Mouse (Mus musculus): ENCODE results near the gene Sipa1. TPM values are rescaled to one million over a fixed set of nuclear protein-coding genes. Genes with fewer than 3 reads are reported as not detected.

The Sipa1 gene
- total RNA-seq (2015; ENCODE audit: low replicate concordance) (20.5 and 36.9 TPM in 2 replicates), total RNA-seq (2017; ENCODE audit: low replicate concordance) (27.4 and 90.3 TPM in 2 replicates)

DNA sequence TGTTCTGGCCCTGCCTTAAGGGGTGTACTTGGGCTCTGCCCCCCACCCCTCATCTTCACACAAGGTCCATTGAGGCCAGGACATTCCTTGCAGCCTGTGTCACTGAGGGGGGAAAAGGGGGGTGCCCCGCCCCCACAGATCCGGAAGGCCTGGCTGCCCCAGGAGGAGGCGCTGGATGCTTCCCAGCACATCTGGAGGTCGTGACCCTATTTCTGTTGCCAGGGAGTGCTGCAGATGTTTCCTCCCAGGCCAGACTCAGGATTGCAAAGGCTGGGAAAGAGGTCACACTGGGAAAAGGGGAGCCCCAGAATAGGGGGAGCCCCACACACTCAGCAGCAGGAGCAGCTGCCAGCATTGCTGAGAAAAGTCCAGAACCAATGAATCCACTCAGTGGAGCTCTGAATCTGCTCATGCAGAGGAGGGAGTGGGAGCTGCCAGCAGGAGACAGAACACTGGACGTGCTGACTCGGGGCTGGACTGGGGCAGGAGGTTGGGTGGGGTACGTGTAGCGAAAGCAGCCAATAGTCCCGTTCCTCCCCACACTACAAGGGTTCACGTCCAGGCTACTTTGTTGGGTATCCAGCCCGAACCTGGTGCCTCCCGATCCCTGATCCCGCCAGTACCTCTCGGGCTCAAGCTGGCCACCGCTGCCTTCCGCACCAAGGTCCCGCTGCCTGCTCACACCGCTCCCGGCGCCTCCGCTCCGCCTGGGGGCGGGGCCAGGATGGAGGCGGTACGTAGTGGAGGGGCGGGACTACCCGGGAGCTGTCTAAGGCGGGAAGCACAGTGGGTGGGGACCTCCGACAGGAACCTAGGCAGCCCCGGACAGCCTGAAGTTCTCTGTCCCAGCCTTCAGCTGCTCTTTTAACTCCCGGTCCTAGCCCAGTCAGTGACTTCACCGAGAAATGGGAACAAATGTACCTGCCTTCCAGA, at the start of gene Sipa1:
Sipa1 (minus strand) TSS at position 727 of the 933 bp plus-strand sequence.
- peak; percentile 70 for ATAC-seq (replicated peaks; ENCODE audit: low FRiP score, poor library complexity, severe bottlenecking)

DNA sequence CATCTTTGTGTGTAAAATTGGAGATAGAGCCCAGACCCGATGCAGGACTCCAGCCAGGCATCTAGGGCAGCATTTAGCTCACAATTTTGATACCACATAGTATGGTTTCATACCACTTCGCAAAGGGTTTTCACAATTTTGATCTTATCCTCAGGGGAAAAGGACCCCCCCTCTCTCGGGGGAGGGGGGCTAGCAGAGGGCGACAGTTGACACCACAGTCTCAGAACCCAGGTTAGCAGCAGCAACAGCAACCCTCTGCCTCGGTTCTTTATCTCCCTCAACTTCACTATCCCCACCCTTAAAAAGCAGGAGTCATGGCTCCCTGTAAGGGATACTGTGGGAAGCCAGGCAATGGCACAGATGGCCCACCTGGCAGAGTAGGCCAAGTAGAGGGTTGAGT, 49.7 kb upstream of the Sipa1 start:
- no peak for ATAC-seq (replicated peaks; ENCODE audit: low FRiP score, poor library complexity, severe bottlenecking)

DNA sequence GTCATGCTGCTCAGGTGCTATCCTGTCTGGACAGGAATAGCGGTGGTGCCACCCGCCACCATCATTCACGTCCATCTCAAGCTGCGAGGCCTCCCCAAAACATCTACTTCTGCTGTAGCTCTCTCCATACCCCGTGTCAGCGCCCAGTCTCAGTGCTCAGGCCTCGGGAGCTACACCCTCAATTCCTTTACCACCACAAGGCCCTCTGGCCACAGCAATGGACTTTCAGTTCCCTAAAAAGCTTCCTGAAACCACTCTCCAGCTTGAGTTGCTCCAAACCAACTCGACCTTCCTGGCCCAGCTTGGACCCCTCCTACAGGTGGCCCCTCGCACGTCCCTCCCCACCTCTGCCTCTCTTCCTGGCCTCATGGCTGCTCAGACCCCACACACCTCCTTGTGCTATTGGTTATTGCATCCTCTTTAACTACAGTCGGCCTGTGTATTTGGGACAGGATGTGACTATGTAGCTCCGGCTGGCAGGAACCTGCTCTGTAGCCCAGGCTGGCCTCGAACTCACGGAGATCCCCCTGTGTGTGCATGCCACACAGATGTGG, 48.5 kb upstream of the Sipa1 start:
- ATAC-seq (replicated peaks; ENCODE audit: low FRiP score, poor library complexity, severe bottlenecking), result no peak

DNA sequence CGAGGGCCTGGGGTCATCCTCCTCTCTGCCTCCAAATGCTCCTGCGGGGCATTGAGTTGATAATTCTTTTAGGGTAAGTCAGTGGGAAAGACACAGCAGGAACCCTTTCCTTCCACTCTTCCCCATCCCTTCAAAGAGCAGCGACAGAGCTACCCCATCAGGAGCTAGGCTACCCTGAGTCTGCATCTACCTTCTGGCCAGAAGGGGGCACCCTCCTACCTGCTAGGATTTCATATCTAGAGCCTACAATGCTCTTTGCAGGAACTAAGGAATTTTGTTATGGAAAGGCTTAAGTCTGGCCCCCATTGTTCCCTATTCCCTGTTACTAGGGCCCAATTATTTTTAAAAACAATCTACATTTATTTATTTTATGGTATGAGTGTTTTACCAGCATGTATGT, 47.7 kb upstream of the Sipa1 start:
- ATAC-seq (replicated peaks; ENCODE audit: low FRiP score, poor library complexity, severe bottlenecking), result peak; percentile 45; the same call in 1 of the 2 replicates

DNA sequence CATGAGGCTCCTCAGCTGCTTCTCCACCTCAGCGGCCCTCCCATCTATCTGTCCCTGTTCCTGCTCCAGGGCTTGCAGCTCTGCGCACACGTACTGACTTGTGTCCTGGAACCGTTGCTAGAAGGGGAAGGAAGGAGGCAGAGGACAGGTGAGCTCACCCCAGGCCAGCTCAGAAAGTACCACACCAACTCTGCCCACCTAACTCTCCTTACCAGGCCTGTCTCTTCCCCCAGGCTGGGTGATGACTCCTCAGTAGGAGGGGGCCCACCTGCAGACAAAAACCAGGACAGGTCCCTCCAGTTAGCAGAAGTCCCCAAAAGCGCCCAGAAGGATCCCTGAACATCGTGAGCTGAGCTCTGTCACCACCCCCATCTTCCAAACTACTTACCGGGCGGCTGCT, 47.1 kb upstream of the Sipa1 start:
- no peak for ATAC-seq (replicated peaks; ENCODE audit: low FRiP score, poor library complexity, severe bottlenecking)

DNA sequence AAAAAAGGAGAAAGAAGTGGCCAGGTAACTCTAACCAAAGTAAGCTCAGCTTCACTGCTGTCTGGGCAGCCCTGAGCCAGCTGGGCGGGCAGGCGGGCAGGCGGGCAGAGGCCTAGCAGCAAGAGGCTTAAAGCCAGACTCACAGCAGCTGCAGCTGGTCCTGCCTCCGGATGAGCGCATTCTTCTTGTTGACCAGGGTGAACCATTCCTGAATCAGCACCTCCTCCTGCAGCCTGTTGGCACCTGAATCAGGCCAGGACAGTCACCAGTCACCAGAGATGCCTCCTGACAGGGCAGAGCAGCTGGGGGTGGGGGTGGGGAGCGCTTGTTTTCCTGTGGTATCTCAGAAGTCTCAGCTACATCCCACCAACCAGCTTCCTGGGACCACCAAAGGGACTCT, 46.6 kb upstream of the Sipa1 start:
- no peak for ATAC-seq (replicated peaks; ENCODE audit: low FRiP score, poor library complexity, severe bottlenecking)

DNA sequence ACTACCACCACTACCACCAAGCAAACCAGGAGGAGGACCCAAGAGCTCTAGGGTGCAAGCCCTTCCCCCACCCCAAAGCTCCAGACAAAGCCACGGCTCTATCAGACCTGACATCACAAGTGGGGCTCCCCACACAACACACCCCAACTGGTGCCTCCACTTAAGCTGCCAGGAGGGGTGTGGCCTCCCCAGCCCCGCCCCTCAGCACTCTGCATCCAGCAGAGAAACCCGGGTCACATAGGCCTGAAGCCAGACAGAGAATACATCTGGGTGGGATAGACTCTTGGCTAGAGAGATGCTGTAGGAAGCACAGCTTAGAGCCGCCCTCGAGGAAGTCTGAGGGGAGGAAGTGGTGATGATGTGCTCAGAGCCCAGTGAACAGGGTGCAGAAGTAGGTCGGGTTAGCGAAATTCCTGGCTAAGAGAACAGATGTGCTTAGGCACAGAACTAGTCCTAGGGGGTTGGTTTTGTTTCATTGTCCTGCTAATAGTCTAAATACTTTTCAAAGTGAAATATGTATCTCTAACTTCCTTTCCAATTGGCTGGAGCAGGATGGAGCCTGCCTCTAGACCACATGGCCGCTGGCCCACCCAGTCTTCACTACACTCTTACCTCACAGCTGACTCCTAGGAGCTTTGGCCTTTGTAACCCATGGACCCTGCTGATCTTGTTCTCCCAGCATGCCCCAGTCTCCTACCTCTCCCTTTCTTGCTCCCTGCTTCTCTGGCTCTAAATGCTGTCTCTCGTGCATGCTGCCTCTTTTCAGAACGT, 41.5 kb upstream of the Sipa1 start:
- peak; percentile 80 for ATAC-seq (replicated peaks; ENCODE audit: low FRiP score, poor library complexity, severe bottlenecking)

DNA sequence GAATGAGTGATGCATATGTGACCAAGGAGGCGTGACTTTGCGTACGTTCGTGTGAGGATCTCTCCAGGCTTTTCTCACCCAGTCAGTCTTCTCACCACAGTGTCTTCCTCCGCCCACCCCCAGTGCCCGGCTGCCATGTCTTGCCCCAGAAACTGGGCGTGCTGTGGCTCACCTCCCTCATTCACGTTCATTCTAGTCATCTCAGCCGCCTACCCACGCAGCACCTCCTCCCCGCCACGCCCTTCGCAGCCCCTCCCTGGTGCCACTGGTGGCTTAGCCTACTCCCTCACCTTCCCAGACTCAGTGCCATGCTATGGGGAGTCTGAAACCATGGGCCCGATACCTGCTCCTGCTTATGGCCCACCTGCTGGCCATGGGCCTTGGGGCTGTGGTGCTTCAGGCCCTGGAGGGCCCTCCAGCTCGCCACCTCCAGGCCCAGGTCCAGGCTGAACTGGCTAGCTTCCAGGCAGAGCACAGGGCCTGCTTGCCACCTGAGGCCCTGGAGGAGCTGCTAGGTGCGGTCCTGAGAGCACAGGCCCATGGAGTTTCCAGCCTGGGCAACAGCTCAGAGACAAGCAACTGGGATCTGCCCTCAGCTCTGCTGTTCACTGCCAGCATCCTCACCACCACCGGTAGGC, 40.8 kb upstream of the Sipa1 start, which contains the start of gene Kcnk7:
Kcnk7 (plus strand) TSS at position 205 of the 638 bp plus-strand sequence.
- ATAC-seq (replicated peaks; ENCODE audit: low FRiP score, poor library complexity, severe bottlenecking), result peak; percentile 86

DNA sequence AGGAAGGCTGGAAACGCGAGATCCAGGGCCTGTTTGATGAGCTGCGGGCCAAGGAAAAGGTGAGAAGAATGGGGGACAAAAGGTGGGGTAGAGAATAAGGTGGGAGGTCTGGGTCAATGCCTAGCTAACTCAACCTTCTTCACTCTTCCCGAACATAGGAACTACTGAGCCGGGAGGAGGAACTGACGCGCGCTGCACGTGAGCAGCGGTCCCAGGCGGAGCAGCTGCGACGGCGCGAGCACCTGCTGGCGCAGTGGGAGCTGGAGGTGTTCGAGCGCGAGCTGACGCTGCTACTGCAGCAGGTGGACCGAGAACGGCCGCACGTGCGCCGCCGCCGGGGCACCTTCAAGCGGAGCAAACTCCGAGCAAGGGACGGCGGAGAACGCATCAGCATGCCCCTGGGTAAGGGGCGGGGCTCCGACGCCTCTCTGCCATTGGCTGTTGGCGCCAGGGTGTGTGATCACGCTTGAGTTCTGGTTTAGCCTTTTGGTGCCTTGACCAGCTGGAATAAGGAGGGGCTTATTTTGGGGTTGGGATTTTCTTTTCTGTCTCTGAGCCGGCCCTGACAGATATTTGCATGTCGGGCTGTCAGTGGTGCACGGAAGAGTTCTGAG, 32.4 kb upstream of the Sipa1 start:
- no peak for ATAC-seq (replicated peaks; ENCODE audit: low FRiP score, poor library complexity, severe bottlenecking)

DNA sequence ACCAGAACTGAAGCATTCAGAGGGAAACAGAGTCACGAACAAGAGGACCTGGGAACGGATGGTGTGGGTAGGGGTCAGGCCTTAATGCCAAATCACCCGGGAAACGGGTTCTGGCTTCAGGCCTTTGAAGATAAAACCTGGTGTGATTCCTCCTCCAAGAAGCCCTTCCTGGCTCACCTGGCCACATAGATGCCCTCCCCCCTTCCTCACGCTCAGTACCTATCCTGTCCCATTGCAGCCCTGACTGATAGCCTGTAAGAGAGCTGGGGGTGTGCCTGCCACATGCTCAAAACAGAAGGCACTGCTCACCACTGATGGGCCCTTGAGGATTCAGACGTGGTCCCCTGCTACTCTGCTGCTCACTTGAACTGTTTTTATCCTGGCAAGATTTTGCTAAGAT, 30.3 kb upstream of the Sipa1 start:
- ATAC-seq (replicated peaks; ENCODE audit: low FRiP score, poor library complexity, severe bottlenecking), result no peak

DNA sequence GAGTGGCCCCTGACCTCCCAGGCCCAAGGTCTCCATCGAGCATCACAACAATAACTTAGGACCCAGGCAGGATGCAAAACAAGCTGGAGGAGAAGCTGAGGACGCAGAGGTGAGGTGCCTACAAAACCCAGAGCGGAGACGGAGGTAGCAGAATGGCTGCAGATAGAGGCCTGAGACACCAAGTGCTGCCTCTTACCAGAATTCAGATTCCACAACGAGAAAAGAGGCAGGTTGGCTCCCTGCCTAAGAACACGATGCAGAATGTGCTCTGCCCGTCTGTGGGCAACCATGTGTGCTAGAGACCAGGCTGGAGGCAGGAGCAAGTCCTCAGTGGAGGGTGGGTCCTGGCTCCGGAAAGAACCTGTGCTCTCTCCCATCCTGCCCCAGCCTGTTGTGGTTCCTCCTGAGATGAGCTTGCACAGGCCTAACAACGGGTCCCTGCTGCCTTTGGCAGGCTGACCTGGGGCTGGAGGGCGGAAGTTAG, 29.4 kb upstream of the Sipa1 start:
- no peak for ATAC-seq (replicated peaks; ENCODE audit: low FRiP score, poor library complexity, severe bottlenecking)

DNA sequence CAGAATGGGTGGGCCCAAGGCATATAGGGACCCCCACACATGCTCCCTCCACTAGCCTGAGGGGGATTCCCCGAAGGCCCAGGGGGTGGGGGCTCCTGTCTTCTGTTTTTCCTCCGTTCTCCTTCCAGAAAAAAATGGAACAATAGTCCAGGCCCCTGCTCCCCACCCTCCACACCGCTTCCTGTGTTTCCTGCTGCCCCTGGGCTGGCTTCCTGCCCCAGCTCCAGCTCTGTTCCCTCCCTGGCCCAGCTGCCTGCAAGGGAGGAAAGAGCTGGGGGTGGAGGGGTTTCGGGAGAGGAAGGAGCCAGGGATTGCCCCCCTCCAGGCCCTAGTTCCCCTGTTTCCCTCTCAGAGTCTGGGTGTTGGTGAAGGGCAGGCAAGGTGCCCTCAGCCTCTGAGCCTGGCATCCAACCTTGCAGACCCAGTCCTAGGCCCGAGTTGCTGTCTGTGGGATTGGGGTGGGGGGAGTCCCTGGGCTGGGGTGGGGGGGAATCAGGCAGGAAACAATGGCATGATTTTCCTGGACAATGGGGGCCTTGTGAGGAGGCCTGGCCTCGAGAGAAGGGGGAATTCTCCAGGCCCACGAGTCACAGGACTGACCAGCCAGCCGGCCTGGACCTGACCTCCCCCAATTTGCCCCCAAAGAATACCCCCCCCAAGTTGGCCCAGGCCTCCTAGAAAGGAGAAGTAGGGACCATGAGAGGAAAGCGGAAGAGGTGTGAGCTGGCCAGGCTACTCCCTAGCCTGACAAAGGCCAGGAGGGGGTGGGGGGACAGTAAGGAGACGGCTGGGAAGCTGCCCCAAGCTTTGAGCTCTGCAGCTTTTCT, 28.8 kb upstream of the Sipa1 start:
- ATAC-seq (replicated peaks; ENCODE audit: low FRiP score, poor library complexity, severe bottlenecking), result no peak

DNA sequence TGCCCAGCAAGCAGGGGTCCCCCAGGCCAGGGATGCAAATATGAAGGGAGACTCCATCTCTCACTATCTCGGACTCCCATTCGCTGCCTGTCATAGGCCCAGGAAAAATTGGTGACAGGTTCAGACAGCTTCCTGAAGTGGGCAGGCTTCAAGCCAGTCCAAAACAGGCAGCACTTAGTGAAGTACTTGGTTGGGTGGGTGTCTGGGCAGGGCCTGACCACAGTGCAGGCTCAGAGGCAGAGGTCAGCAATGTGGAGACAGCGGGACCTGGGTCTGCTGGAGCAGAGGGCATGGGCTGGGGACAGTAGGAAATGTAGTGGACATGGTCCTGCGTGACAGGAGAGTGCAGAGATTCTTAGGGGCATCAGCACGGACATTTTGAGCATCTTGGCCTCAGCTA, 28.1 kb upstream of the Sipa1 start:
- ATAC-seq (replicated peaks; ENCODE audit: low FRiP score, poor library complexity, severe bottlenecking), result no peak

DNA sequence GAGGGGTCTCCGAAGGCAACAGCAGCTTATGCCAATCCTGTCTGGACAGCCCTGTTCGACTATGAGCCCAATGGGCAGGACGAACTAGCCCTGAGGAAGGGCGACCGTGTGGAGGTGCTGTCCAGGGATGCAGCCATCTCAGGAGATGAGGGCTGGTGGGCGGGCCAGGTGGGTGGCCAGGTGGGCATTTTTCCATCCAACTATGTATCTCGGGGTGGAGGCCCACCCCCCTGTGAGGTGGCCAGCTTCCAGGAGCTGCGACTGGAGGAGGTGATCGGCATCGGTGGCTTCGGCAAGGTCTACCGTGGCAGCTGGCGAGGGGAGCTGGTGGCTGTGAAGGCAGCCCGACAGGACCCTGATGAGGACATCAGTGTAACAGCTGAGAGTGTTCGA, 26.8 kb upstream of the Sipa1 start:
- ATAC-seq (replicated peaks; ENCODE audit: low FRiP score, poor library complexity, severe bottlenecking), result no peak

DNA sequence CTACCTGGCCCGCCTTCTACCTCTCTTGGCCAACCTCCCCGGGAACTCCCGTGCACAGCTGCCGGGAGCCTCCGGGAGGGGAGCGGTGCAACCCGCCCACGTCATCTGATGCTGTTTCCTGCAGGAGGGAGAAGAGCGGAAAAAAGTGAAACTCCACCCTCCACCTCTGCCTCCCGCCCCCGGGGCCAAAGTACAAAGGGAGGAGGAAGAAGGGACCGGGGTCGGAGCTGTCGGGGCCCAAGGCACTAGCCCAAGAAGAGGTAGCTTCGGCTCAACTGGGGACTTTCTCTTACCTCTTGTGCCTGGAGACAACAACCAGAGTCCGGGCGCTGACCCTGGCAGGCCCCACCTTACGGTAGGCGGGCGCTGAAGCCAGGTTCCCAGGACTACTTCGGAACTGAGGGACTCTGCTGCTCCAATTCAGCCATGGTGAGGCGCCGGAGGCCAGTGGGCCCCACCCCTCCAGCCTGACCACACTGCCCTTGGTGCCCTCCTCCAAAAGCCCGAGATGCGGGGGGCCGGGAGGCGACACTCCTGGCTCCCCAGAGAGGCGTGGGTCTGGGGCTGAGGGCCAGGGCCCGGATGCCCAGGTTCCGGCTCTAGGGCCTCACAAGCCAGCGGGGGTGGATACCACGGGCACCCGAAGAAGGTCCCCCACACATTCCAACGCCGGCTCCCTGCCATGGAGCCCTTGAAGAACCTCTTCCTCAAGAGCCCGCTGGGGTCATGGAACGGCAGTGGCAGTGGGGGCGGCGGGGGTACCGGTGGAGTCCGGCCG, 26.2 kb upstream of the Sipa1 start:
- peak; percentile 65 for ATAC-seq (replicated peaks; ENCODE audit: low FRiP score, poor library complexity, severe bottlenecking)

DNA sequence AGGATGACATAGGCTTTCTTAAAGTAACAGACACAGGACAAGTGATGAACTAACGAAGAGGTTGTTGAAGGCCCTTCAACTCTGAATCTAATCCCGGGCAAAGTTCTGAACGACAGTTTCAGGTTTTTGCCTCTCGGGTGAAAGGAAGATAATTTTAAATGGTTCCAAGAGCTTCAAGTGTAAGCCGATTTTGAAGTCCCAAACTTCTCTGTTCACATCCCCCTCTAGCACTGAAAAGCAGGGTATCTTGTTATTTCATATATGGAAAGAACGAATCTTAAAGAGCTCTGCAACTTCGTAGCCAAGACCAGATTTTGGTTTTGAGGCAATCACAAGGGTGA, 25.6 kb upstream of the Sipa1 start:
- ATAC-seq (replicated peaks; ENCODE audit: low FRiP score, poor library complexity, severe bottlenecking), result no peak

DNA sequence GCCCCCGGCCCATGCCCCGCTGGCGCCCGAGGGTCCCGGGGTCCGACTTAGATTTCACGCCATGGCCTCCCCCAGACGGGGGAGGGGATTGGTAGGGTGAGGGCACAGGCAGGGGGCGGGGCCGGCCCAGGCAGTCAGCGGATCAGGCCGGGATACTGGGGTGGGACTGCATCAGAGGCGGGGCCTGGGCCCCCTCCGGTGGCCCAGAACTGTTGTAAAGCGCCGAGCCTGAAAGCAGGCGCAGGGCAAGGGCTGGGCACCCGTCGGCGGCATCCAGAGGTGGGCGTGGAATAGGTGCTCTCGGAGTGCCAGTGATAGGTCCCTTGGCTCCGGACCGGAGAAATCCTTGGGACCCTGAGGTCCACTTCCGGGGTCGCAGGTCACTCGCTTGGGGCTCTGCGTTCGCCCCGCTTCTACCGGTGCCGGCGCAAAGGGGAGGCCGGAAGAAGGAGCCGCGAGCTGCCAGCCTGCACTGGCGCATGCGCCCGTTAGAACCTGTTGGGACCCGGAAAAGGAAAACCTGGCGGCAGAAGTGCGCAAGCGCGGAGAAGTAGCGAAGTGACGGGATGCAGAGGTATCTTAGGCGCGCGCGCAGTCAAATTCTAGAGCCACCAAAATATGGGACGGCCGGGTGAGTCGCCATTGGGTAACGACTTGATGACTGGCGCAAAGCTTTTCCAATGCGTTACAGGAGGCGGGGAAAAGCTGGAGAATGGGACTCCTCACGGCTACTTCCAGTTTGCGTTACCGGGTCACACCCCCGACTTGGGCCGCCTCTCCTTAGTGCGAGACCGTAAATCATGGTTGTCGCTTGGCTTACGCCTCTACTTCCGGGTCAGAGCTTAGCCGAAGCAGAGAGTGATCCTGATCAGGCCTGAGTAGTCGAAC, 24.9 kb upstream of the Sipa1 start, which contains the start of the genes Map3k11 and Pcnx3:
Map3k11 (plus strand) TSS at position 543 of the 888 bp plus-strand sequence.
Pcnx3 (minus strand) TSS at position 709 of the 888 bp plus-strand sequence.
- peak; percentile 71 for ATAC-seq (replicated peaks; ENCODE audit: low FRiP score, poor library complexity, severe bottlenecking)
